Mouse (Mus musculus) stomach, embryonic 15.5 days (tissue): Measurements from ENCODE around the gene Foxo3. TPM values are rescaled to one million over a fixed set of nuclear protein-coding genes. Genes with fewer than 3 reads are reported as not detected.

ENCODE experiments used
- ATAC-seq: fragments of 200-750 bp; cut with Nextera tagmentation; 2 replicates; pipeline ENCODE4 v1.8.0; 2017; ENCODE audit warnings: low read depth, moderate number of reproducible peaks, moderate TSS enrichment; ENCODE audit not compliant: insufficient read depth, low FRiP score
- H3K27ac ChIP-seq: fragments of 300-500 bp; sonication (generic); 2 replicates; pipeline ENCODE4 v1.5.1; 2015; ENCODE audit warnings: mild to moderate bottlenecking, inconsistent platforms
- H3K27me3 ChIP-seq: fragments of 300-500 bp; sonication (generic); replicated peaks from 2 replicates; pipeline ENCODE4 v1.6.1; 2015; ENCODE audit warnings: inconsistent platforms
- H3K36me3 ChIP-seq: fragments of 300-500 bp; sonication (generic); 2 replicates; pipeline ENCODE4 v1.6.1; 2015; ENCODE audit warnings: inconsistent platforms
- H3K4me1 ChIP-seq: fragments of 300-500 bp; sonication (generic); 2 replicates; pipeline ENCODE4 v1.6.1; 2015; ENCODE audit warnings: inconsistent platforms
- H3K4me2 ChIP-seq: fragments of 300-500 bp; sonication (generic); 2 replicates; pipeline ENCODE4 v1.6.1; 2015; ENCODE audit warnings: mild to moderate bottlenecking, inconsistent platforms
- H3K4me3 ChIP-seq: fragments of 300-500 bp; sonication (generic); replicated peaks from 2 replicates; pipeline ENCODE4 v1.5.1; 2015; ENCODE audit warnings: inconsistent platforms
- H3K9ac ChIP-seq: fragments of 300-500 bp; sonication (generic); 2 replicates; pipeline ENCODE4 v1.6.1; 2015; ENCODE audit warnings: inconsistent platforms
- H3K9me3 ChIP-seq: fragments of 300-500 bp; sonication (generic); 2 replicates; pipeline ENCODE4 v1.6.1; 2016; ENCODE audit warnings: inconsistent platforms
- WGBS: fragments of 180-500 bp; shearing (Covaris S2); methylation state at CpG from one replicate; pipeline ENCODE4 v1.1.7; 2015; 5-methylcytosine and 5-hydroxymethylcytosine counted together
- polyA plus RNA-seq: library from polyadenylated mRNA; unstranded; fragments of >200 nt; fragmentation: Nextera tagmentation; extraction: Ambion mirVana; gene quantifications from 2 replicates; pipeline ENCODE4 v1.2.1, GENCODE M21; 2015

Gene Foxo3
- polyA plus RNA-seq, 1 experiment from 2014 or later = 8.7 TPM

GRCm38 (mm10) chr10:42210641-42211040, 65.9 kb downstream of the Foxo3 start:
- Histone ChIP-seq H3K9me3 (no peaks in the 10 kb centered on the region), H3K27me3 (no peaks in the 10 kb centered on the region), H3K4me2 (no peak overlapping the region), H3K4me3 (no peak overlapping the region), H3K9ac (no peak overlapping the region), H3K4me1 (peaks cover 17% of the 10 kb centered on the region), H3K27ac (peak overlapping the region; percentile 31; the same call in 1 of the 2 replicates), H3K36me3 (no peaks in the 10 kb centered on the region)
- no peak for ATAC-seq
- WGBS = 79% methylated on average over 2 of the region's 2 CpGs

- ATAC-seq = no peak
- Histone ChIP-seq H3K4me2 (no peak overlapping the region), H3K9ac (no peak overlapping the region), H3K36me3 (no peaks in the 10 kb centered on the region), H3K4me1 (peaks cover 22% of the 10 kb centered on the region), H3K4me3 (no peak overlapping the region), H3K9me3 (no peaks in the 10 kb centered on the region), H3K27ac (no peak overlapping the region), H3K27me3 (no peaks in the 10 kb centered on the region)
- 70% methylated on average over 6 of the region's 6 CpGs for WGBS
These were observed 66.7 kb downstream of the Foxo3 start for GRCm38 (mm10) chr10:42209809-42210208.

- WGBS = 90% methylated on average over 12 of the region's 12 CpGs
- Histone ChIP-seq H3K36me3 (no peaks in the 10 kb centered on the region), H3K4me2 (no peak overlapping the region), H3K4me3 (no peak overlapping the region), H3K4me1 (peaks cover 38% of the 10 kb centered on the region), H3K9me3 (no peaks in the 10 kb centered on the region), H3K27ac (no peak overlapping the region), H3K27me3 (no peaks in the 10 kb centered on the region), H3K9ac (no peak overlapping the region)
- no peak for ATAC-seq
These were observed 68.9 kb downstream of the Foxo3 start for GRCm38 (mm10) chr10:42207612-42208011.

GRCm38 (mm10) chr10:42204768-42205412, 71.7 kb downstream of the Foxo3 start:
- 49% methylated on average over 20 of the region's 20 CpGs for WGBS
- Histone ChIP-seq H3K9ac (no peak overlapping the region), H3K27ac (peak overlapping the region; percentile 76), H3K4me1 (peaks cover 27% of the 10 kb centered on the region), H3K4me2 (peak overlapping the region; percentile 31), H3K36me3 (no peaks in the 10 kb centered on the region), H3K9me3 (no peaks in the 10 kb centered on the region), H3K4me3 (no peak overlapping the region), H3K27me3 (no peaks in the 10 kb centered on the region)
- ATAC-seq = no peak; the same call in 1 of the 2 replicates

- ATAC-seq = no peak
- Histone ChIP-seq H3K27ac (peak overlapping the region; percentile 76), H3K4me1 (peaks cover 29% of the 10 kb centered on the region), H3K4me3 (no peak overlapping the region), H3K27me3 (no peaks in the 10 kb centered on the region), H3K36me3 (no peaks in the 10 kb centered on the region), H3K9ac (no peak overlapping the region), H3K4me2 (0 out of 2 replicates have a peak overlapping the region, but pooled peaks have one; percentile 3), H3K9me3 (no peaks in the 10 kb centered on the region)
- WGBS = 51% methylated on average over 18 of the region's 18 CpGs
These were observed 73.0 kb downstream of the Foxo3 start for GRCm38 (mm10) chr10:42203321-42204155.

- Histone ChIP-seq H3K27me3 (no peaks in the 10 kb centered on the region), H3K4me2 (no peak overlapping the region), H3K4me3 (no peak overlapping the region), H3K36me3 (peaks cover 3% of the 10 kb centered on the region), H3K9ac (no peak overlapping the region), H3K4me1 (peaks cover 29% of the 10 kb centered on the region), H3K27ac (0 out of 2 replicates have a peak overlapping the region, but pooled peaks have one; percentile 26), H3K9me3 (no peaks in the 10 kb centered on the region)
- 71% methylated on average over 8 of the region's 8 CpGs for WGBS
- peak; percentile 48; the same call in 1 of the 2 replicates for ATAC-seq
These were observed 74.0 kb downstream of the Foxo3 start for GRCm38 (mm10) chr10:42202561-42202960.

GRCm38 (mm10) chr10:42199472-42199871, 77.1 kb downstream of the Foxo3 start:
- ATAC-seq = no peak
- Histone ChIP-seq H3K4me3 (no peak overlapping the region), H3K27ac (0 out of 2 replicates have a peak overlapping the region, but pooled peaks have one; percentile 7), H3K9ac (no peak overlapping the region), H3K4me1 (peaks cover 33% of the 10 kb centered on the region), H3K27me3 (no peaks in the 10 kb centered on the region), H3K4me2 (no peak overlapping the region), H3K9me3 (no peaks in the 10 kb centered on the region), H3K36me3 (peaks cover 17% of the 10 kb centered on the region)
- 45% methylated on average over 3 of the region's 3 CpGs for WGBS

GRCm38 (mm10) chr10:42198682-42199081, 77.9 kb downstream of the Foxo3 start:
- Histone ChIP-seq H3K27ac (no peak overlapping the region), H3K4me1 (peaks cover 33% of the 10 kb centered on the region), H3K9ac (no peak overlapping the region), H3K36me3 (peaks cover 17% of the 10 kb centered on the region), H3K4me3 (no peak overlapping the region), H3K9me3 (no peaks in the 10 kb centered on the region), H3K4me2 (no peak overlapping the region), H3K27me3 (no peaks in the 10 kb centered on the region)
- no peak for ATAC-seq
- 68% methylated on average over 3 of the region's 3 CpGs for WGBS

GRCm38 (mm10) chr10:42194784-42195183, 81.8 kb downstream of the Foxo3 start:
- no peak overlapping the region for H3K4me3 ChIP-seq
- H3K36me3 ChIP-seq = peaks cover 19% of the 10 kb centered on the region
- H3K9ac ChIP-seq = no peak overlapping the region
- no peaks in the 10 kb centered on the region for H3K9me3 ChIP-seq
- no peaks in the 10 kb centered on the region for H3K27me3 ChIP-seq
- 70% methylated on average over 6 of the region's 6 CpGs for WGBS
- H3K4me2 ChIP-seq = no peak overlapping the region
- H3K27ac ChIP-seq = no peak overlapping the region
- no peak for ATAC-seq
- H3K4me1 ChIP-seq = peaks cover 34% of the 10 kb centered on the region

GRCm38 (mm10) chr10:42193981-42194380, 82.6 kb downstream of the Foxo3 start:
- Histone ChIP-seq H3K4me1 (peaks cover 37% of the 10 kb centered on the region), H3K4me2 (no peak overlapping the region), H3K9me3 (no peaks in the 10 kb centered on the region), H3K27me3 (no peaks in the 10 kb centered on the region), H3K27ac (no peak overlapping the region), H3K4me3 (no peak overlapping the region), H3K9ac (no peak overlapping the region), H3K36me3 (peaks cover 19% of the 10 kb centered on the region)
- 79% methylated on average over 4 of the region's 4 CpGs for WGBS
- ATAC-seq = no peak

GRCm38 (mm10) chr10:42192951-42193350, 83.6 kb downstream of the Foxo3 start:
- 27% methylated on average over 6 of the region's 6 CpGs for WGBS
- H3K4me1 ChIP-seq = peaks cover 37% of the 10 kb centered on the region
- no peak overlapping the region for H3K4me2 ChIP-seq
- no peak overlapping the region for H3K9ac ChIP-seq
- H3K27ac ChIP-seq = no peak overlapping the region
- H3K36me3 ChIP-seq = peaks cover 19% of the 10 kb centered on the region
- no peak overlapping the region for H3K4me3 ChIP-seq
- H3K27me3 ChIP-seq = no peaks in the 10 kb centered on the region
- H3K9me3 ChIP-seq = no peaks in the 10 kb centered on the region
- no peak for ATAC-seq
